Mouse (Mus musculus) left cerebral cortex, postnatal 4 days (tissue): ENCODE results near the gene Mast3. TPM values are rescaled to one million over a fixed set of nuclear protein-coding genes. Genes with fewer than 3 reads are reported as not detected.

Source experiments
- DNase-seq: peaks from one replicate; pipeline ENCODE4 v3.0.0-alpha.2; 2022
- intact Hi-C: fragments of 180-260 bp; cut with DNase I; formaldehyde crosslinking; loops from one replicate; pipeline ENCODE4 v1.15.1; 2025
- total RNA-seq, 2 experiments: library from RNA; stranded (reverse); gene quantifications; 2 replicates each; pipeline ENCODE4 v1.2.3; 2021

Mast3 gene
- total RNA-seq, result 10 to 100 TPM; 78.2 to 86.3 TPM

- DNase-seq, result peak; percentile 83
- intact Hi-C loops, result no loop called here
These were observed at the start of gene Mast3 for GRCm38 (mm10) chr8:70804481-70805206. TSS of gene Mast3 (minus strand) at chr8:70805054.

- intact Hi-C loops, result no loop called here
- DNase-seq, result no peak
These were observed 49.0 kb upstream of the Mast3 start for GRCm38 (mm10) chr8:70853863-70854262.

GRCm38 (mm10) chr8:70852595-70853231 is 47.9 kb upstream of the Mast3 start:
- no peak for DNase-seq

GRCm38 (mm10) chr8:70851837-70852236 is 47.0 kb upstream of the Mast3 start:
- intact Hi-C loops, result no loop called here

More at GRCm38 (mm10) chr8:70852595-70853231, 47.9 kb upstream of the Mast3 start:
- intact Hi-C loops, result no loop called here

GRCm38 (mm10) chr8:70850947-70851346 is 46.1 kb upstream of the Mast3 start:
- intact Hi-C loops, result no loop called here
- no peak for DNase-seq

More at GRCm38 (mm10) chr8:70851837-70852236, 47.0 kb upstream of the Mast3 start:
- DNase-seq, result no peak

- intact Hi-C loops, result no loop called here
- no peak for DNase-seq
These were observed 45.4 kb upstream of the Mast3 start for GRCm38 (mm10) chr8:70850132-70850845.

- no peak for DNase-seq
- intact Hi-C loops, result no loop called here
These were observed 44.6 kb upstream of the Mast3 start for GRCm38 (mm10) chr8:70849333-70849990.

GRCm38 (mm10) chr8:70846371-70847154 is 41.7 kb upstream of the Mast3 start:
- intact Hi-C loops, result no loop called here
- no peak for DNase-seq

GRCm38 (mm10) chr8:70845108-70845507 is 40.3 kb upstream of the Mast3 start:
- DNase-seq, result no peak
- intact Hi-C loops, result no loop called here

GRCm38 (mm10) chr8:70844523-70844922 is 39.7 kb upstream of the Mast3 start:
- intact Hi-C loops, result loop anchor here (5.0 kb wide), 1 partner anchor 122 kb away; the partner anchor contains the start of gene Pde4c
- DNase-seq, result peak; percentile 93

GRCm38 (mm10) chr8:70843941-70844340 is 39.1 kb upstream of the Mast3 start:
- intact Hi-C loops, result loop anchor here (5.0 kb wide), 1 partner anchor 122 kb away; the partner anchor contains the start of gene Pde4c

GRCm38 (mm10) chr8:70843214-70843773 is 38.4 kb upstream of the Mast3 start:
- DNase-seq, result no peak
- intact Hi-C loops, result loop anchor here (5.0 kb wide), 1 partner anchor 121 kb away; the partner anchor contains the start of gene Pde4c

More at GRCm38 (mm10) chr8:70843941-70844340, 39.1 kb upstream of the Mast3 start:
- no peak for DNase-seq

GRCm38 (mm10) chr8:70842484-70842883 is 37.6 kb upstream of the Mast3 start:
- intact Hi-C loops, result loop anchor here (5.0 kb wide), 1 partner anchor 120 kb away; the partner anchor contains the start of gene Pde4c
- DNase-seq, result no peak

GRCm38 (mm10) chr8:70841147-70842072 is 36.6 kb upstream of the Mast3 start:
- DNase-seq, result peak; percentile 87
- intact Hi-C loops, result loop anchor here (5.0 kb wide), 1 partner anchor 119 kb away; the partner anchor contains the start of gene Pde4c

- DNase-seq, result no peak
- intact Hi-C loops, result loop anchor here (5.0 kb wide), 1 partner anchor 118 kb away; the partner anchor contains the start of gene Pde4c
These were observed 35.7 kb upstream of the Mast3 start for GRCm38 (mm10) chr8:70840590-70840989.

GRCm38 (mm10) chr8:70839408-70840351 is 34.8 kb upstream of the Mast3 start, which contains the start of gene Arrdc2:
TSS of gene Arrdc2 (minus strand) at chr8:70839720.
- intact Hi-C loops, result loop anchor here (5.0 kb wide), 1 partner anchor 117 kb away; the partner anchor contains the start of gene Pde4c
- DNase-seq, result peak; percentile 100
